Mouse (Mus musculus) spleen, adult 2 months (tissue): ENCODE results near the gene Tapt1. TPM values are rescaled to one million over a fixed set of nuclear protein-coding genes. Genes with fewer than 3 reads are reported as not detected.
A peak's percentile ranks its signal among the peaks of the same experiment; 100 is the strongest.

ENCODE experiments used
- DNase-seq, 2 experiments: peaks; one replicate each; pipeline versions ENCODE4 v3.0.0 to v3.0.0-alpha.2; 2012 to 2021; ENCODE audit warnings: low spot score in 2 of 2, low read depth in 1 of 2
- H3K27ac ChIP-seq: fragments of 200-500 bp; 2 replicates; pipeline ENCODE4 v1.5.1; 2012; ENCODE audit warnings: low read length, inconsistent platforms; ENCODE audit not compliant: insufficient read depth
- H3K27me3 ChIP-seq: fragments of 200-500 bp; 2 replicates; pipeline ENCODE4 v1.6.1; 2012; ENCODE audit warnings: mild to moderate bottlenecking, moderate library complexity, low read length, inconsistent platforms; ENCODE audit not compliant: control insufficient read depth, insufficient read depth
- H3K36me3 ChIP-seq: fragments of 200-500 bp; 2 replicates; pipeline ENCODE4 v1.6.1; 2012; ENCODE audit warnings: mild to moderate bottlenecking, low read length, inconsistent platforms; ENCODE audit not compliant: control insufficient read depth, insufficient read depth
- H3K4me1 ChIP-seq: fragments of 200-500 bp; 2 replicates; pipeline ENCODE4 v1.6.1; 2011; ENCODE audit warnings: inconsistent platforms; ENCODE audit not compliant: control insufficient read depth, insufficient read depth, insufficient read length
- H3K4me3 ChIP-seq: fragments of 200-500 bp; 2 replicates; pipeline ENCODE4 v1.5.1; 2011; ENCODE audit warnings: mild to moderate bottlenecking, inconsistent platforms; ENCODE audit not compliant: insufficient read depth, insufficient read length; ENCODE audit errors: extremely low read depth
- CTCF ChIP-seq: fragments of 200-500 bp; IDR thresholded peaks from 2 replicates; pipeline ENCODE4 v1.5.1; 2011; ENCODE audit warnings: mild to moderate bottlenecking, inconsistent platforms; ENCODE audit not compliant: insufficient read depth, insufficient read length, insufficient replicate concordance; ENCODE audit errors: extremely low read depth
- POLR2A ChIP-seq: fragments of 200-500 bp; IDR thresholded peaks from 2 replicates; pipeline ENCODE4 v1.6.1; 2011; ENCODE audit warnings: low read depth, low read length, inconsistent platforms
- WGBS: fragments of 180-500 bp; shearing (Covaris S2); methylation state at CpG from one replicate; pipeline ENCODE4 v1.1.7; 2018; 5-methylcytosine and 5-hydroxymethylcytosine counted together
- polyA plus RNA-seq: library from polyadenylated mRNA; depleted of rRNA; stranded (reverse); fragments of >200 nt; gene quantifications from 2 replicates; pipeline ENCODE4 v1.2.3, GENCODE M21; 2012

Gene Tapt1
- polyA plus RNA-seq, 1 experiment = 22.2 TPM

GRCm38 (mm10) chr5:44233933-44234332 lies 7.5 kb upstream of the Tapt1 start:
- TF ChIP-seq POLR2A (no peak), CTCF (no peak)
- peaks cover 5% of the 10 kb centered on the region; the same call in 1 of the 2 replicates for H3K4me1 ChIP-seq
- no peaks in the 10 kb centered on the region for H3K36me3 ChIP-seq
- no peaks in the 10 kb centered on the region for H3K27me3 ChIP-seq
- no peak for DNase-seq
- no peak overlapping the region for H3K27ac ChIP-seq
- 89% methylated on average over 3 of the region's 3 CpGs for WGBS
- H3K4me3 ChIP-seq = no peak overlapping the region

DNA sequence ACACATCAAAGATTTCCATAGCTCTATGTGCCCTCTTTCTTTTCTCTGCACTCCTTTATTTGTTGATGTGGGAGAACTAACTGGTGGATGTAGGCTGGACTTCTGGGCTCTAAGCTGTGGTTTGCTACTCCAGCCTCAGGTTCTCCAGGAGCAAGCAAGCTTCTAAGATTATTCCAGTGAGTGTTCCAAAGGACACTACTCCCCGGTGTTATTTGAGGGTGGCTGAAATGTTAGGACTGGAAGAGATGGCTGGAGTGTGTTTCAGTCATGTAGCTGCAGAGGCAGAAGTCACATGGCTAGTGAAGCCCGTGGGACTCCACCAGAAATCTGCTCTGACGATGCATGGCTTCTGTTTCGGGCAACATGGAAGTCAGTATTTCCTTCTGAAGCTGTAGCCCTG lies 2.3 kb upstream of the Tapt1 start:
- DNase-seq = no peak
- no peaks in the 10 kb centered on the region for H3K36me3 ChIP-seq
- WGBS = 50% methylated on average over 4 of the region's 4 CpGs
- no peak overlapping the region for H3K27ac ChIP-seq
- H3K4me1 ChIP-seq = peaks cover 6% of the 10 kb centered on the region
- TF ChIP-seq CTCF (no peak), POLR2A (no peak)
- H3K4me3 ChIP-seq = no peak overlapping the region
- no peaks in the 10 kb centered on the region for H3K27me3 ChIP-seq

DNA sequence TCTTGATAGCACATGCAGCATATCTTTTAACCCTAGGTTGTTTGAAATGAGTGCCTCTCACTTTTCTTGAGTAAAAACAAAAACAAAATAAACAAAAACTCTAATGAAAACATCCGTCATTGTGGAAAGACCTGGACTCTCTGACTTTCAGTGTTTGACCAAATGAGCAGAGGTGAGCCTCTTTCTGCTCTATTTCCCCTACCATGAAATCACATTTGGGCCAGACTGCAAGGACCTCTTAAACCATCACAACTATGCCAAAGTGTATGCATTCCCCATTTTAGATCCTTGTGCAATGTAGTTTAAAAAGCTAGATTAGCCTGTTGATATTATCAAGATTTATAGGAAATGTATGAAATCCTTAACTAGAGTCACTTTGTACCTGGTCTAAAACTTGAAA lies 1.9 kb upstream of the Tapt1 start:
- no peak for DNase-seq
- no peak overlapping the region for H3K27ac ChIP-seq
- H3K4me3 ChIP-seq = no peak overlapping the region
- H3K4me1 ChIP-seq = peaks cover 10% of the 10 kb centered on the region
- WGBS = 75% methylated on average over 1 of the region's 1 CpGs
- TF ChIP-seq CTCF (no peak), POLR2A (no peak)
- no peaks in the 10 kb centered on the region for H3K36me3 ChIP-seq
- H3K27me3 ChIP-seq = no peaks in the 10 kb centered on the region

DNA sequence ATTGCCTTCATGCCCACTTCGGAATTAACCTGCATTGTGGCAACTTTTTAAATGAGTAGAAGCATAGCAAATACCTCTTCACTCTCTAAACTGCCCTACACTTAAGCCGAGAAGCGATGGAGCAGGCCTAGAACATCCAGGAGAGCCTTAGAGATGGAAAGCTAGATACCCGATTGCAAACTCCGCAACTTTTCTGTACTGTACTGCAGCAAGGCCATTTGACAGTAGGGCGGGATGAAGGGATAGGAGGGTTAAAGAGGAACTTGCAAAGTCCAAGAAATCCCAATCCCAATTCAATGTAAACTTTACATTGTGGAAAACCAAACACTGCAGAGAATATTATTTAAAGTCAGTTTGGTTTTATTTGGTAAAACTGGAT lies 1.0 kb upstream of the Tapt1 start:
- H3K27me3 ChIP-seq = no peaks in the 10 kb centered on the region

GRCm38 (mm10) chr5:44225911-44226520 lies 410 bp downstream of the Tapt1 start:
- DNase-seq = peak in 1 of 2 experiments; percentile 30
- Histone ChIP-seq H3K4me1 (peaks cover 13% of the 10 kb centered on the region), H3K27ac (peak overlapping the region; percentile 80), H3K36me3 (no peaks in the 10 kb centered on the region), H3K27me3 (no peaks in the 10 kb centered on the region), H3K4me3 (peak overlapping the region; percentile 57)
- TF ChIP-seq POLR2A = no peak
- TF ChIP-seq CTCF = no peak
- under 1% methylated on average over 67 of the region's 72 CpGs for WGBS

More for the DNA sequence above, 1.0 kb upstream of the Tapt1 start:
- Histone ChIP-seq H3K4me1 (peaks cover 13% of the 10 kb centered on the region), H3K27ac (peak overlapping the region; percentile 85), H3K4me3 (peak overlapping the region; percentile 79), H3K36me3 (no peaks in the 10 kb centered on the region)
- TF ChIP-seq CTCF = no peak
- TF ChIP-seq POLR2A = no peak
- no peak for DNase-seq
- 11% methylated on average over 6 of the region's 6 CpGs for WGBS

DNA sequence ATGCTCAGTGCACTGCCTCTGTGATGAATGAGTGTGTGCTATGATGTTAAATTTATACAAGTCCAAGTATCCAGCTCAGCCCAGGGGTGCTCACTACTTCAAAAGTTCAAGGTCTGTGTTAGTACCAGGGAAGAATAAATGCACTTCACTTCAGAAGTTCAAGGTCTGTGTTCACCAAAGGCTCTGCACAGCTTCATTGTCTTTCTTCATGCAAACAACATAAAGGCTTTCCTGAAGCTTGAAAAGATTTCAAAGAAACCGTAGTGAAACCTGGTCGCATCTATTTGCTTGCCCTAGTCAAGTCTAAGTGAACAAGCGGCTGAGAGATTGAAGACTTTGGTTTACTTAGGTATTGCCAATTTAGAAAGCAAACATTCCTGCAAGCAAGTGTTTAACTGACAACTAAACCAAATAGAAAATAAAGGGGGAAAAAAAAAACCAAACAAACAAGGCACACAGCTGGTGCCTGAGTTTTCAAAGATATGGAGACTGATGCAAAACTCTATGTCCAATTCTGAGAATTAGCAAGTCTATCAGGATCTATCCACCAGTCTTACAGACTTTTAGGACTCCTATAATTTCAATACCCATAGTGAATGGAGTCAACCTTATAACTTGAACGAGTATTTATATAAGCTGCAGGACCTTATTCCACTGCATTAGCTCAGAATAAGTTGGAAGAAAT lies 1.4 kb downstream of the Tapt1 start:
- 20% methylated on average over 4 of the region's 4 CpGs for WGBS
- Histone ChIP-seq H3K4me1 (peaks cover 13% of the 10 kb centered on the region), H3K36me3 (no peaks in the 10 kb centered on the region), H3K27me3 (no peaks in the 10 kb centered on the region), H3K4me3 (peak overlapping the region; percentile 57; the same call in 1 of the 2 replicates), H3K27ac (no peak overlapping the region)
- DNase-seq = no peak
- TF ChIP-seq POLR2A = no peak
- no peak for TF ChIP-seq CTCF

- peak in 1 of 2 experiments; percentile 53 for DNase-seq
- H3K27ac ChIP-seq = no peak overlapping the region
- TF ChIP-seq CTCF (no peak), POLR2A (no peak)
- peak overlapping the region; percentile 11; the same call in 1 of the 2 replicates for H3K4me3 ChIP-seq
- 3% methylated on average over 6 of the region's 6 CpGs for WGBS
- peaks cover 13% of the 10 kb centered on the region for H3K4me1 ChIP-seq
- H3K27me3 ChIP-seq = no peaks in the 10 kb centered on the region
- H3K36me3 ChIP-seq = no peaks in the 10 kb centered on the region
These were observed 2.2 kb downstream of the Tapt1 start for GRCm38 (mm10) chr5:44224251-44224650.
